Mouse (Mus musculus): Measurements from ENCODE around the gene Gm17660.

GRCm38 (mm10) chr5:104108879-104109369 is 31.5 kb upstream of the Gm17660 start:
- TF ChIP-seq POLR2A (IDR thresholded peaks at IDR 0.05; ENCODE audit: borderline replicate concordance, low read depth, low read length) (no peak), CTCF (IDR thresholded peaks at IDR 0.05; ENCODE audit: low read depth, low read length) (no peak)

All from bone marrow macrophage, adult 2 months (primary cell).